Mouse (Mus musculus): ENCODE results near the gene Dvl2.

DNA sequence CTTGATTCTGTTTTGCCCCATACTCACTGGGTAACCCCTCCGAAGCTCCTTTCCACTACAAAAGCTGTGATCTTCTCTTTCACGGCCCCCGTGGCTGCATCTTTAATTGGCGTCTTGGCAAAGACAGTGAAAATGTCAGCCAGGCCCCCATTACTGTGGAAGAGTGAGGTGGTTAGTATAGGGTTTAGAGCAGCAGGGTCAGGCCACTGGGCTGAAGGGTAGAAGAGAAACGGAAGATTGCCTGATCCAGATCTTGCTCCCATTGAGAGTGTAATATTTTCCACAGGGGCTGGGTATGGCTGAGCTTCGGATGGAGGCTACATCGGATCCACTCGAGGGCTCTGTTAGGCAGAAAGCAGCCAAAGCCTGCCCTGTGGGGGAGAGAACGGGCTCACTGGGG, 12.5 kb downstream of the Dvl2 start:
- TF ChIP-seq CTCF (IDR thresholded peaks at IDR 0.05; ENCODE audit: low read depth) = no peak
- TF ChIP-seq EP300 (optimal IDR thresholded peaks at IDR 0.05) = no peak

All from stomach, postnatal 0 days (tissue).